Mouse (Mus musculus): Measurements from ENCODE around the gene Ifi203.
"Not testable (repeated sequence)": the region's sequence is repeated elsewhere in the genome, so short reads cannot be mapped to it uniquely, and the experiment has no call there.

DNA sequence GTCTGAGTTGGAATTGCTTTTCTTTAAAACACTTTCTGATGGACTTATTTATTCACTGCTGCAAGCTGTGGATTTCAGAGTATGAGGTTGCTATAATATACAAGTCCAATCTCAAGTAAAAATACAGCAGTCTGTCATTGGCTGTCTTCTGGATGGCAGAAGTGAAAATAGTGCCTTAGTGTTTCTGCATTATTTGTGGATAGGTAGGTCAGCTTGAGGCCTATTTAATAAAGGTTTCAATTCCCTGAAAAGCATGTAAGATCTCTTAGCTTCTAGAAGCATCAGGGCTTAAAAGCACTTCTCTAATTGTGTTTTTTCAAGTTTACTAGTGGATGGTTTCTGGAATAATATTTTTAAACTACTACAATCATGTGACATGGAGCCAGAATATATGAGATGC lies 52.7 kb downstream of the Ifi203 start:
- not testable (repeated sequence) for TF ChIP-seq CTCF (IDR thresholded peaks at IDR 0.05; ENCODE audit: low read depth, low read length); GATA1 (IDR thresholded peaks at IDR 0.05; ENCODE audit: borderline replicate concordance, low read length); POLR2AphosphoS5 (IDR thresholded peaks at IDR 0.05; ENCODE audit: insufficient replicate concordance, low read depth, low read length)
